Mouse (Mus musculus) neural tube, embryonic 11.5 days (tissue): ENCODE measurements around the gene Gemin8. TPM values are rescaled to one million over a fixed set of nuclear protein-coding genes. Genes with fewer than 3 reads are reported as not detected.
A peak's percentile ranks its signal among the peaks of the same experiment; 100 is the strongest.

Experiments used
- ATAC-seq: fragments of 200-750 bp; cut with Nextera tagmentation; 2 replicates; pipeline ENCODE4 v1.8.0; 2017; ENCODE audit warnings: moderate number of reproducible peaks, mild to moderate bottlenecking, moderate TSS enrichment, moderate library complexity; ENCODE audit not compliant: insufficient read depth, low FRiP score, low TSS enrichment
- DNase-seq: peaks from one replicate; pipeline ENCODE4 v3.0.0-alpha.2; 2015; ENCODE audit warnings: low spot score
- H3K27ac ChIP-seq: fragments of 300-500 bp; sonication (generic); 2 replicates; pipeline ENCODE4 v1.5.1; 2014; ENCODE audit warnings: low read depth, mild to moderate bottlenecking, low read length
- H3K27me3 ChIP-seq: fragments of 300-500 bp; sonication (generic); 2 replicates; pipeline ENCODE4 v1.6.1; 2014; ENCODE audit warnings: mild to moderate bottlenecking, low read length, mixed read lengths; ENCODE audit not compliant: control insufficient read depth, insufficient read depth
- H3K36me3 ChIP-seq: fragments of 300-500 bp; sonication (generic); 2 replicates; pipeline ENCODE4 v1.6.1; 2014; ENCODE audit warnings: mild to moderate bottlenecking, low read length, moderate library complexity, mixed read lengths; ENCODE audit not compliant: control insufficient read depth, insufficient read depth
- H3K4me1 ChIP-seq: fragments of 300-500 bp; sonication (generic); 2 replicates; pipeline ENCODE4 v1.6.1; 2014; ENCODE audit warnings: low read length, mixed read lengths; ENCODE audit not compliant: control insufficient read depth, insufficient read depth
- H3K4me2 ChIP-seq: fragments of 300-500 bp; sonication (generic); 2 replicates; pipeline ENCODE4 v1.6.1; 2014; ENCODE audit warnings: low read depth, mild to moderate bottlenecking, moderate library complexity
- H3K4me3 ChIP-seq: fragments of 300-500 bp; sonication (generic); 2 replicates; pipeline ENCODE4 v1.5.1; 2014; ENCODE audit warnings: low read depth, low read length
- H3K9ac ChIP-seq: fragments of 300-500 bp; sonication (generic); 2 replicates; pipeline ENCODE4 v1.6.1; 2014; ENCODE audit warnings: mild to moderate bottlenecking, low read length
- H3K9me3 ChIP-seq: fragments of 300-500 bp; sonication (generic); 2 replicates; pipeline ENCODE4 v1.6.1; 2016; ENCODE audit warnings: low read length; ENCODE audit not compliant: control insufficient read depth
- WGBS: fragments of 180-500 bp; shearing (Covaris S2); extraction: QIAGEN DNeasy Blood & Tissue Kit; methylation state at CpG from one replicate; pipeline ENCODE4 v1.1.7; 2014; 5-methylcytosine and 5-hydroxymethylcytosine counted together
- polyA plus RNA-seq: library from polyadenylated mRNA; unstranded; fragments of >200 nt; fragmentation: Nextera tagmentation; extraction: Ambion mirVana; gene quantifications from 2 replicates; pipeline ENCODE4 v1.2.1, GENCODE M21; 2014

The Gemin8 gene
- polyA plus RNA-seq, 1 experiment from 2014 or later = 15.4 TPM

DNA sequence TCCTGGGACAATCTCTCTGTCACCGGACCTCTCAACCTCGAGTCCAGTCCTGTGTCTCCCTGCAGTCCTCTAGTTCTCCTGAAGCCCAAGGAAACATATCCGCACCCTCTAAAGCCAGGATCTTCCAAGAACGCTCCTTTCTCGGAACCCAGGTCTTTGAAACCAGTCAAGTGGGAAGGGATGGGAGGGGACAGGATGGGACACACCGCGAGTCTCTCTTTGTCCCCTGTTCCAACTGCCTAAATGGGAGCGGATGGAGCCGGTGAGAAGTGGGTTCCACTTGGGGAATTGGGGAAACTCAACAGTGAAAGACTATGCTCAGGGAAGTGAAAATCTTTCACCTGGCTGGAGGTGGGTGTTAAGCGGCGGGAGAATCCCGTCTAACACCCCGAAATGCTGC, 69.3 kb downstream of the Gemin8 start:
- no peak; the same call in 1 of the 2 replicates for ATAC-seq
- 32% methylated on average over 13 of the region's 13 CpGs for WGBS

More for the DNA sequence above, 69.3 kb downstream of the Gemin8 start:
- no peaks in the 10 kb centered on the region for H3K9me3 ChIP-seq
- no peaks in the 10 kb centered on the region for H3K4me1 ChIP-seq
- peak overlapping the region; percentile 58 for H3K9ac ChIP-seq
- peak overlapping the region; percentile 57 for H3K4me3 ChIP-seq
- no peak overlapping the region for H3K27ac ChIP-seq
- peak overlapping the region; percentile 81 for H3K4me2 ChIP-seq
- no peaks in the 10 kb centered on the region for H3K36me3 ChIP-seq
- H3K27me3 ChIP-seq = peaks cover 4% of the 10 kb centered on the region; the same call in 1 of the 2 replicates
- DNase-seq = no peak

Other genes with a start within 250 kb of the Gemin8 start
- gene Gpm6b, start 68.5 kb downstream of the Gemin8 start, polyA plus RNA-seq = 107 and 112 TPM in 2 replicates